Mouse (Mus musculus) G1E (cell line): ENCODE measurements around the gene Slc27a3. TPM values are rescaled to one million over a fixed set of nuclear protein-coding genes. Genes with fewer than 3 reads are reported as not detected.
A peak's percentile ranks its signal among the peaks of the same experiment; 100 is the strongest.

Experiments used
- ATAC-seq: 2 replicates; pipeline ENCODE4 v1.8.0; 2016; ENCODE audit warnings: mild to moderate bottlenecking; ENCODE audit not compliant: insufficient number of reproducible peaks, poor library complexity, low FRiP score, severe bottlenecking; ENCODE audit errors: extremely low read depth
- DNase-seq: peaks from one replicate; pipeline ENCODE4 v3.0.0; 2012; ENCODE audit warnings: low spot score
- H3K27me3 ChIP-seq: 2 replicates; pipeline ENCODE4 v1.6.1; 2012; ENCODE audit warnings: mild to moderate bottlenecking, low read length, inconsistent platforms; ENCODE audit not compliant: insufficient read depth
- H3K36me3 ChIP-seq: replicated peaks from 2 replicates; pipeline ENCODE3; 2012; ENCODE audit warnings: mild to moderate bottlenecking, inconsistent platforms
- H3K4me1 ChIP-seq: 2 replicates; pipeline ENCODE4 v1.6.1; 2012; ENCODE audit warnings: low read depth, low read length, inconsistent platforms, mixed read lengths; ENCODE audit not compliant: insufficient read depth
- H3K4me3 ChIP-seq: 2 replicates; pipeline ENCODE4 v1.5.1; 2012; ENCODE audit warnings: low read depth, mild to moderate bottlenecking, inconsistent platforms, low read length, moderate library complexity, mixed read lengths
- H3K9me3 ChIP-seq: replicated peaks from 2 replicates; pipeline ENCODE4 v1.6.1; 2012; ENCODE audit warnings: inconsistent platforms
- CTCF ChIP-seq: IDR thresholded peaks from 2 replicates; pipeline ENCODE4 v1.5.1; 2012; ENCODE audit warnings: low read depth, low read length, inconsistent platforms, mixed read lengths
- GATA1 ChIP-seq: IDR thresholded peaks from 2 replicates; pipeline ENCODE4 v1.6.1; 2012; ENCODE audit warnings: borderline replicate concordance, low read length, inconsistent platforms, mixed read lengths
- GATA2 ChIP-seq: IDR thresholded peaks from 2 replicates; pipeline ENCODE4 v1.6.1; 2012; ENCODE audit warnings: low read depth, low read length, inconsistent platforms, borderline replicate concordance
- POLR2AphosphoS5 ChIP-seq: IDR thresholded peaks from 2 replicates; pipeline ENCODE4 v1.6.1; 2012; ENCODE audit warnings: low read depth, low read length, inconsistent platforms; ENCODE audit not compliant: insufficient replicate concordance
- TAL1 ChIP-seq: conservative IDR thresholded peaks from 2 replicates; pipeline ENCODE4 v1.6.1; 2012; ENCODE audit warnings: low read depth, low read length, inconsistent platforms, mixed read lengths
- polyA plus RNA-seq: library from polyadenylated mRNA; stranded (reverse); fragments of >175 nt; gene quantifications from 2 replicates; pipeline ENCODE4 v1.2.3, GENCODE M21; 2012
- total RNA-seq, 2 experiments: library from RNA; stranded (forward) in 1 of 2; stranded (reverse) in 1 of 2; fragments of 200-1000 nt in 1 of 2; fragments of >200 nt in 1 of 2; fragmentation: Nextera tagmentation in 1 of 2; gene quantifications; 2 replicates each; pipeline ENCODE4 v1.2.3; 2014 to 2017

Slc27a3 gene
- total and polyA plus RNA-seq, 3 experiments = 1.3 to 2.9 (median 2.7) TPM

DNA sequence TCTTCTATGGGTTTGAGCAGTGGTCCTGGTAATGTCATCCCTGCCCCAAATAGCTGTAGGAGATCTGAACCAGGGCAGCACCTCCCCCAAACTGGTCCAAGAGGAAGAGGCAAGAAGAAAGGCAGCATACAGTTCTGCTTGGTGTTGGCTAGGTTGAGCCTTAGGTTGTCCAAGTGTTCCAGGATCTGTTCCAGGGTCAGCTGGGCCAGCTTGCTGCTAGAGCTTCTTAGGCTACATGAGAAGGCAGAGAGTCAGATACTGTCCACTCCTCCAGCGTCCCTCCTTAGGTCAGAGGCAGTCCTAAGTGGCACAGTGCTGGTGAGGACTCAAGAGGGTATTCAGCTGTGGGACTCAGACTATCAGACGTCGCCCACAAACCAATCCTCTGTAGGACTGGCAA is 2.9 kb upstream of the Slc27a3 start:
- peaks cover 13% of the 10 kb centered on the region for H3K4me1 ChIP-seq
- no peaks in the 10 kb centered on the region for H3K27me3 ChIP-seq
- no peak for TF ChIP-seq POLR2AphosphoS5
- TF ChIP-seq CTCF = no peak
- TF ChIP-seq GATA2 = no peak
- TF ChIP-seq GATA1 = no peak
- no peak for TF ChIP-seq TAL1
- H3K4me3 ChIP-seq = no peak overlapping the region
- ATAC-seq = no peak
- H3K36me3 ChIP-seq = peaks cover 99% of the 10 kb centered on the region
- no peak for DNase-seq
- no peaks in the 10 kb centered on the region; the same call in 1 of the 2 replicates for H3K9me3 ChIP-seq

- DNase-seq (no peak), ATAC-seq (no peak)
- TF ChIP-seq CTCF = no peak
- TF ChIP-seq POLR2AphosphoS5 = no peak
- no peak for TF ChIP-seq TAL1
- TF ChIP-seq GATA2 = no peak
- TF ChIP-seq GATA1 = no peak
- no peaks in the 10 kb centered on the region for H3K27me3 ChIP-seq
- H3K4me3 ChIP-seq = no peak overlapping the region
- H3K36me3 ChIP-seq = peaks cover 100% of the 10 kb centered on the region
- H3K9me3 ChIP-seq = no peaks in the 10 kb centered on the region; the same call in 1 of the 2 replicates
- peaks cover 21% of the 10 kb centered on the region for H3K4me1 ChIP-seq
These were observed 2.2 kb upstream of the Slc27a3 start for GRCm38 (mm10) chr3:90391941-90392340.

- no peak overlapping the region for H3K4me3 ChIP-seq
- ATAC-seq = no peak
- H3K36me3 ChIP-seq = peaks cover 100% of the 10 kb centered on the region
- DNase-seq = no peak
- TF ChIP-seq POLR2AphosphoS5 = no peak
- no peak for TF ChIP-seq GATA2
- H3K4me1 ChIP-seq = peaks cover 24% of the 10 kb centered on the region
- H3K9me3 ChIP-seq = no peaks in the 10 kb centered on the region; the same call in 1 of the 2 replicates
- no peaks in the 10 kb centered on the region for H3K27me3 ChIP-seq
These were observed 1.3 kb upstream of the Slc27a3 start for GRCm38 (mm10) chr3:90391004-90391403.

GRCm38 (mm10) chr3:90388726-90389510 is 820 bp downstream of the Slc27a3 start:
- ATAC-seq (no peak), DNase-seq (no peak)
- H3K9me3 ChIP-seq = no peaks in the 10 kb centered on the region; the same call in 1 of the 2 replicates
- no peaks in the 10 kb centered on the region for H3K27me3 ChIP-seq
- peaks cover 95% of the 10 kb centered on the region for H3K36me3 ChIP-seq
- no peak overlapping the region for H3K4me3 ChIP-seq
- TF ChIP-seq CTCF (no peak), GATA1 (no peak), TAL1 (no peak), POLR2AphosphoS5 (no peak), GATA2 (no peak)
- peaks cover 42% of the 10 kb centered on the region for H3K4me1 ChIP-seq

GRCm38 (mm10) chr3:90388192-90388591 is 1.5 kb downstream of the Slc27a3 start:
- H3K4me1 ChIP-seq = peaks cover 46% of the 10 kb centered on the region
- ATAC-seq (no peak), DNase-seq (no peak)
- H3K27me3 ChIP-seq = no peaks in the 10 kb centered on the region
- H3K4me3 ChIP-seq = no peak overlapping the region
- TF ChIP-seq GATA2 (no peak), POLR2AphosphoS5 (no peak), TAL1 (no peak)
- no peaks in the 10 kb centered on the region; the same call in 1 of the 2 replicates for H3K9me3 ChIP-seq
- peaks cover 87% of the 10 kb centered on the region for H3K36me3 ChIP-seq

DNA sequence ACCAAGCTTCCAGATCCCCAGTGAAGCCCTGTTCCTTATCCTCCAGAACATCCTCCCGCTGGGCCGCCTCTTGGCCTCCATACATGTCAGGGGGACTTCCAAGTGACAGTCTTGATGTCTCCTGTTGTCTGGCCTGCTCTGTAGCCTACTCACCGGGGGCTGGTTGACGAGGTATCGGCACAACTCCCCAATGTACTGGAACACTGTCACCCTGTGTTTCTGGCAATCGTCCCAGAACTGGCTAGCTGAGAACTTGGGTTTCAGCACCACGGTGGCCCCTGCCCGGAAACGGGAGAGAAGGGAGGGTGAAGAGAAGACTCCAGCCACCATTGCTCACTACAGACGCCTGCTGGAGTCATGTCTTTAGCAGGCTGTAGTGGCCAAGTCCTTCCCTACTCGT is 2.3 kb downstream of the Slc27a3 start:
- Histone ChIP-seq H3K36me3 (peaks cover 80% of the 10 kb centered on the region), H3K27me3 (no peaks in the 10 kb centered on the region), H3K4me3 (no peak overlapping the region), H3K4me1 (peaks cover 50% of the 10 kb centered on the region), H3K9me3 (no peaks in the 10 kb centered on the region; the same call in 1 of the 2 replicates)
- ATAC-seq = no peak
- TF ChIP-seq CTCF (no peak), GATA1 (no peak)
- DNase-seq = peak; percentile 47

DNA sequence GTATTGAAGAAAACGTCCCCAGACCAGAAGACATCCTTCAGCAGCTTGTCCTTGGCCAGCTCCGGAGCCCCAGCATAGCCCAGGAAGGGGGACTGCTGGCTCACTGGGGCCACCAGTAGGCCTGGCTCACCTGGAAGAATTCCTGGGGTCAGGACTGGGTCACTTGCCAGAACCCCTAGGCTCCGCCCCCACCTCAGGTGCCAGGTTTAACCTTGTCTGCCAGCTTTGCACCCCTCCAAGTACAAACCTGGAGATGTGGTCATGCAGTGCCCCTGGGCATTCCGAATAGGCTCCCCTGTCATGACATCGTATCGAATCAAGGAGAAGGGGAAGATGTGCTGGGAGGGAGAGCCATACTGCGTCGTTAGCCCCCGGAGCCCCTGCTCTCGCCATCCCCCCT is 2.9 kb downstream of the Slc27a3 start:
- Histone ChIP-seq H3K4me1 (peaks cover 51% of the 10 kb centered on the region), H3K27me3 (no peaks in the 10 kb centered on the region), H3K9me3 (no peaks in the 10 kb centered on the region; the same call in 1 of the 2 replicates), H3K36me3 (peaks cover 74% of the 10 kb centered on the region), H3K4me3 (no peak overlapping the region)
- DNase-seq (no peak), ATAC-seq (no peak)
- TF ChIP-seq GATA2 (no peak), CTCF (no peak), POLR2AphosphoS5 (no peak), TAL1 (no peak)
